Mouse (Mus musculus) frontal cortex, postnatal 36 days (tissue): ENCODE data around the gene E2f2.

Experiments used
- DNase-seq, 2 experiments: peaks; one replicate each; pipeline ENCODE4 v3.0.0; 2022; ENCODE audit warnings: low spot score in 2 of 2

The E2f2 gene

DNA sequence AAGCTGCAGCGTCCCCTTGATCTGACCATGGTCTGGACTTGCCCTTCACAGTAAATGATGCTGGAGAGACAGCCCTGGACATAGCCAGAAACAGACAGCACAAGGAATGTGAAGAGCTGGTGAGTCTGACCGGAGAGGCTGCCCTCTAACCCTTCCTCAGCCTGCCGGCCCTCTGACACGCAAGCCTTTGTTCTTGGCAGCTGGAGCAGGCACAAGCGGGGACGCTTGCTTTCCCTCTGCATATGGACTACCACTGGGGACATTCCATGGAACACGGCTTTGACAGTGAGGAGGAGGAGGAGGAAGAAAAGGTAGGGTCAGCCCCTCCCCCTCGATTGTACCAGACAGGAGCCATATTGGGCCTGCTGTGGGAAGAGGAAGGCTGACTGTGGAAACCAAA is 68.8 kb downstream of the E2f2 start:
- no peak for DNase-seq

GRCm38 (mm10) chr4:136242065-136242703 is 70.0 kb downstream of the E2f2 start:
- no peak for DNase-seq

- no peak for DNase-seq
These were observed 70.5 kb downstream of the E2f2 start for GRCm38 (mm10) chr4:136242728-136243127.

- DNase-seq = no peak
These were observed 72.0 kb downstream of the E2f2 start for GRCm38 (mm10) chr4:136244208-136244607.
